Mouse (Mus musculus): ENCODE data around the gene Map10. TPM values are rescaled to one million over a fixed set of nuclear protein-coding genes. Genes with fewer than 3 reads are reported as not detected.
A peak's percentile ranks its signal among the peaks of the same experiment; 100 is the strongest.

The Map10 gene
- total RNA-seq, 2 experiments from 2014 or later, result 6.3 to 6.9 TPM

DNA sequence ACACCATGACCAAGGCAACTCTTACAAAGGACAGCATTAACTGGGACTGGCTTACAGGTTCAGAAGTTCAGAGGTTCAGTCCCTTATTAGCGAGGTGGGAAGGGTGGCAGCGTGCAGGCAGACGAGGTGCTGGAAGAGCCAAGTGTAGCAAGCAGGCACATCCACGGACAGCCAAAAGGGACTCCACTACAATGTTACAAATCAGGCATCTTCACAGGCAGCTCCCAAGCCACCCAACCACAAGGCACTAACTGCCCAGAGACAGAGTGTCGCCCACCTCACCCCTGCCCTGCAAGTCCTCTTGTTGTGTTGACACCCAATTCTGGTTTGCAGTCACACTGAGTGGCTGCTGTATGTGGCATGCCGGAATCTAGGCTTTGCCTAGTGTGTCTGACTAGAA is 34.8 kb downstream of the Map10 start:
- H3K4me3 ChIP-seq, result no peak overlapping the region
- no peak for DNase-seq (ENCODE audit: low spot score in 2 of 2)
- no peak overlapping the region for H3K27ac ChIP-seq
- no peak for TF ChIP-seq CTCF (conservative IDR thresholded peaks at IDR 0.05)

- no peak for DNase-seq (ENCODE audit: low spot score in 2 of 2)
- no peak for TF ChIP-seq CTCF (conservative IDR thresholded peaks at IDR 0.05)
- H3K27ac ChIP-seq, result no peak overlapping the region
- no peak overlapping the region for H3K4me3 ChIP-seq
Measured at GRCm38 (mm10) chr8:125705816-125706215, 36.2 kb downstream of the Map10 start.

DNA sequence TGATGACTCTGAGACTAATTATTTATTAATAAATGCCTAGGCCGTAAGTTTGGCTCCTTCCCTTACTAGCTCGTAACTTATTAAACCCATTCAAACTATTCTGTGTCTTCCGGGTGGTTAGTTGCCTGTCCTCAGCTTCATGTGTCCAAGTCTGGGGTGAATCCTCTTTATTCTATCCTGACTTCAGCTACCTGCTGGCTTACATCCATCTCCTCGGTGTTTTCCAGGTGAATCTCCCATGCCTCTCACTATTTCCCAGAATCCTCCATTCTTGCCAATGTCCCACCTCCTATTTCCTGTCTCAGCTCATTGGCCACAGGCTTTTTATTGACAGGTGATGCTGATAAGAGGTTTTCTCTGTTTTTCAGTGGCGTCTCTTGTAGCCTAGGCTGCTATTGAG is 39.6 kb downstream of the Map10 start:
- DNase-seq (ENCODE audit: low spot score in 2 of 2), result no peak
- no peak overlapping the region for H3K27ac ChIP-seq
- TF ChIP-seq CTCF (conservative IDR thresholded peaks at IDR 0.05), result no peak
- H3K4me3 ChIP-seq, result no peak overlapping the region

GRCm38 (mm10) chr8:125711514-125711913 is 41.9 kb downstream of the Map10 start:
- no peak for TF ChIP-seq CTCF (conservative IDR thresholded peaks at IDR 0.05)
- H3K4me3 ChIP-seq, result no peak overlapping the region
- no peak for DNase-seq (ENCODE audit: low spot score in 2 of 2)
- H3K27ac ChIP-seq, result no peak overlapping the region

GRCm38 (mm10) chr8:125716211-125716610 is 46.6 kb downstream of the Map10 start:
- Histone ChIP-seq H3K27ac (no peak overlapping the region), H3K4me3 (no peak overlapping the region)
- DNase-seq (ENCODE audit: low spot score in 2 of 2), result no peak
- no peak for TF ChIP-seq CTCF (conservative IDR thresholded peaks at IDR 0.05)

- TF ChIP-seq CTCF (conservative IDR thresholded peaks at IDR 0.05), result no peak
- H3K27ac ChIP-seq, result no peak overlapping the region
- DNase-seq (ENCODE audit: low spot score in 2 of 2), result no peak
- no peak overlapping the region for H3K4me3 ChIP-seq
Measured at GRCm38 (mm10) chr8:125716613-125717012, 47.0 kb downstream of the Map10 start.

DNA sequence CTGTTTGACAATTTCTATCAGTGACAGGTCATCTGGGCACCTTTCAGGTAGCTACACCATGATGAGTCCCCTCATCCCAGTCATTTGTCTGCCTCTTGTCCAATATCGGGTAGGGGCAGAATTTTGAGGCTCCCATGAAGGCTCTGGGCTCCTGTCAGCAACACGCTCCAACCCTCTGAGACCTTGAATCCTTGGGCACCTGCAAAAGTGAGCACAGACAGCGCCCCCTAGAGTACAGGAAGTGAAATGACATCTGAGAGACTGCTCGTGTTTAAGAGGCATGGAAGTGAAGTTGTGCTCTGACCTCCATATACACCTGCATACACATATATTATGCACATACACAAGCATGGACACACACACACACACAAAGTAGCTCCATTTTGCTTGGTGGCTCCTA is 49.3 kb downstream of the Map10 start:
- DNase-seq (ENCODE audit: low spot score in 2 of 2), result no peak
- no peak overlapping the region for H3K27ac ChIP-seq
- H3K4me3 ChIP-seq, result no peak overlapping the region
- TF ChIP-seq CTCF (conservative IDR thresholded peaks at IDR 0.05), result peak; percentile 71

DNA sequence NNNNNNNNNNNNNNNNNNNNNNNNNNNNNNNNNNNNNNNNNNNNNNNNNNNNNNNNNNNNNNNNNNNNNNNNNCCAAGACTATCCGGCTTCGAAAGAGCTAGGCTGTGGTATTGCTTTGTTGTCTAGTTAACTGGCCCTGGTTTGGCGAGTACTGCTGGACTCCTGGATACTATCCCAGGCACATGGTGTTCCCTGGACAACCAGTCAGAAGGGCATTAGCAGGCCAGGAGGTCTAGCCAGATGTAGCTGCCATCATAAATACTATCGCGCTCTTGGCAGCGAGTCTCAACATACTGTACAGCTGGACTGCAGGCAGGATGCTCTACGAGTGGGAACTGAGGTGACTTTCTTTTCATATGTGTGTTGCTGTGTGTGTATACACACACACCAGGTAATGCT is 53.1 kb downstream of the Map10 start:
- TF ChIP-seq CTCF (conservative IDR thresholded peaks at IDR 0.05), result no peak
- no peak overlapping the region for H3K4me3 ChIP-seq
- DNase-seq (ENCODE audit: low spot score in 2 of 2), result no peak
- no peak overlapping the region for H3K27ac ChIP-seq

Other genes with a start within 250 kb of the Map10 start
- gene Sipa1l2, start 100.0 kb upstream of the Map10 start, total RNA-seq (2021), result 10 to 100 TPM; 69.5 to 72.1 TPM
- gene Ntpcr, start 60.1 kb downstream of the Map10 start, total RNA-seq (2021), result 10 to 100 TPM; 21.1 to 24.2 TPM
- 10 to 100 TPM; 66.8 to 69.1 TPM for gene Pcnx2, start 228.5 kb downstream of the Map10 start, total RNA-seq (2021)
- 1 to 10 TPM; 1.5 to 1.7 TPM for gene Map3k21, start 240.6 kb downstream of the Map10 start, total RNA-seq (2021)